Mouse (Mus musculus) spleen, postnatal 4 days (tissue): ENCODE results near the gene Snap25.

Experiments
- DNase-seq, 2 experiments: peaks; one replicate each; pipeline ENCODE4 v3.0.0; 2022; ENCODE audit warnings: low spot score in 2 of 2

Gene Snap25

DNA sequence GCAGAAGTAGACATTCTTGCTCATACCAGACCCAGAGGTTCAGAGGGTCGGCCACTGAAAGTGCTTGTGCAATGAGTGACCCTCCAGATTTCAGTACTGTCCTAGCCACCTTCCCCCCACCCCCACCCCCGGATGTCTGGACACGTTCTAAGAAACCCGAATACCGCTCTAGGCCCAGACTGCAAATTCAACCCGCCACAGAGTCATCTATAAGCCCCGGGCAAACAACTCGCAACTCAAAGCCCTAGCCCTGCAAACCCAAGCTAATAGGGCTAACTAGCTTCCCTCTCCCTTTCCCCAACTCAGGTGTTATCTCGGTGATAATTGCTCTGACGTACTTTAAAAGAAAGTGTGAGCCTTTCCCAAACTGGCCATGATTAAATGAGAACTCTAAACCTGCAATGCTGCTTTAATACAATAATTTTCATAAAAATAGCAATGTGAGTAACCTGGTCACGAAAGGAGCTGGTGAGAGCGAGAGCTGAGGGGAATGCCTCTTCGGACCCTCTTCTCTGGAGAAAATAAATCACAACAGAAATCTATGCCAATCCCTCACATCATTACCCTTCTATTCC, 725 bp upstream of the Snap25 start:
- no peak for DNase-seq

DNA sequence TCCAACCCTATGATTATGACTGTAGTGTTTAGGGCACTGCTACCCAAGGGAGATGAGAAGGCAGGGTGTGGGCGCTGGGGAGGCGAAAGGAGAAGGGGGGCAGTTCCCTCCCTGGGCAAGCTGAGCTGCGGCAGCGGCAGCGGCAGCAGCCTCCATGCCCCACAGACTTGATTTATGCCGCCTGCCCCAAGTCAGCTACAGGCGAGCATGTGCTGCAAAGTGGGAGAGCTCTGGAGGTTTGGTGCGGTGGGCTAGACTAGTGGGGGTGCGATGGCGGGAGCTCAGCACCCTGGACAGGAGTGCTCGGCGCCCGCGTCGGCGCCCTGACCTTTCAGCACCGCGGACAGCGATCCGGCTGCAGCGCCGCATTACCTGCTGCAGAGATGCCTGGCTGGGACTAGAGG, 757 bp downstream of the Snap25 start:
- DNase-seq = peak; percentile 41 to 82

DNA sequence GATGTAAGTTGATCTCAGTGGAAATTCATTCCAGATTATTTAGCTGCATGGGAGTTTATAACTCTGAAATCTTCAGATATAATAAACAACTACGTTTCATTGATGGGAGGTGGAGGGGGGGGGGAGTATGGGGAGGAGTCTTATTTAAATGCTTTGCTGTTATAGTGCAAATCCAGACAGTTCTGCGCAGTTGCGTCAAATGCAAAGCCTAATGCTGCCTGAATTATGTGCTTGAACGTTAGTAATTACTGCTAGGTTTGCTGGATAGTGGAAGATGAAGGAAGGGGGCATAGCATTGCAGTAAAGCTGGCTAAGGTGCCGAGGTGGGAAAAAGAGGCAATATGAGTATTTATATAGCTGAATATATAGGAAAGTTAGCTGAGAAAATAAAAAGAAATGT, 2.3 kb downstream of the Snap25 start:
- DNase-seq = no peak

DNA sequence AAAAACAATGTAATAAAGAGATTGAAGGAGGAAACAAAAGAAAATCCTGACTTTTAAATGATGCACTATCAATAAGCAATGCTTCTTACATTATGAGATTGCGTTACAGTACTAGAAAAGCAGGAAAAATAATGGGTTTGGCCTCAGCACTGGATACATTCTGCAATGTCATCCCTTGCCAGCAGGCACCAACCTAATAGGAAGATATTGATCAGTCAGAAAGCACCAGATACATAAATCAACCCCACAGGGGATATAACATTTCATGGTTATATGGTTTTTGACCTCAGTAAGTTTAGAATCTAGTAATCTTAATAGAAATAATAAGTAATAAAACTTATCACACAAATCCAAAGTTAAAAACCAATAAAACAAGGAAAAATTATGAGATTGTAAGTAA, 3.1 kb downstream of the Snap25 start:
- no peak for DNase-seq

DNA sequence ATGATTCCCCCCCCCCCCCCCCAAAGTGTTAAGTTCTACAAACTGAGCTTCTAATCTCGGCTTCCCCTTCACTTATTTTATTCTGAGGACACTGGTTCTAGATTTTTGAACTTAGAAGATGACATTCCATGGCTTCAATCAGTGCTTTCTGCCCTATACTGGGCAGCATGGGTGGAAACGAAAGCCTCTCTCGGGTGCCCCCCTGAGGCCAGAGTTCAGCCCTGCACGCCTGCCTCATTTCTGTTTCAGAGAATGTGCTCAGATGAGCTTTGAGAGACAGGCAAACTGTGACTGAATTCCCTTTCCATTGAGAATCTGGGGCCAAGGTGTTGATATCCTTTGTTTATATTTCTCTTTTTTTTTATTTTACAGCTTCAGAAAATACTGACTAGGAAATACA, 7.0 kb downstream of the Snap25 start:
- DNase-seq = no peak

DNA sequence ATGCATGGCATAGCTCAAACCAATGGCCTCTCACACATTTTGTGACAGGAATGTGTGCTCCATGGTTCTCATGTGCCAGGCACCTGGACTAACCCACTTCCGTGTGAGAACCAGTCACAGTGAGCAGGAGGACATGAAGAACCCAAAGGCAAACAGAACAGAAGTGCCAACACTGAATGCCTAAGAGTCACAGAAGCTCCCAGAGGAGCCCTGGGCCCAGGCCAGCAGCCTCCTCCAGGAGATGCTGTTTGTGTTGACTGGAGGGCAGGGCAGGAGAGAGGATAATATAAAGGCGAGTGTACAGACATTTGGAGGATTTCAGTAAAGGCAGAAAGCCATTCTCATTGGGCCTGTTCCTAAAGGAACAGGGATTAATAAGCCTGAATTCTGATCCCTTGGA, 25.0 kb downstream of the Snap25 start:
- no peak for DNase-seq

DNA sequence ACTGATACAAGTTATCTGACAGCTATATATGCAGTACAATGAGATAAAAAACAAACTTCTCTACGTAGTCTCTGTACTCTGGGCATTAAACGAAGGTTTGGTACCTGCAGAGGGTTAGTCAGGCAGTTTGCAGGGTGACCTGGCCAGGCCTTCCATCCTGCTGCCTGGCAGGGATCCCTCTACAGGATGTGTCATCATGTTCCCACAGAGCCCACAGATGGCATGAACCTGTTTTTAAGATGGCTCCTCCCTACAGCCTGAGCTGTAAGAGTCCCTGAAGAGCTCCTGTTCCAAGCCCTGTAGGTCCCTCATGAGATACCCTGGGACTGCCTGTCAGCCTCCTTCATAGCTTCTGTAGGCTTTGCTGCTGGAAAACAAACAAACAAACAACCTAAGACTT, 29.0 kb downstream of the Snap25 start:
- no peak for DNase-seq

DNA sequence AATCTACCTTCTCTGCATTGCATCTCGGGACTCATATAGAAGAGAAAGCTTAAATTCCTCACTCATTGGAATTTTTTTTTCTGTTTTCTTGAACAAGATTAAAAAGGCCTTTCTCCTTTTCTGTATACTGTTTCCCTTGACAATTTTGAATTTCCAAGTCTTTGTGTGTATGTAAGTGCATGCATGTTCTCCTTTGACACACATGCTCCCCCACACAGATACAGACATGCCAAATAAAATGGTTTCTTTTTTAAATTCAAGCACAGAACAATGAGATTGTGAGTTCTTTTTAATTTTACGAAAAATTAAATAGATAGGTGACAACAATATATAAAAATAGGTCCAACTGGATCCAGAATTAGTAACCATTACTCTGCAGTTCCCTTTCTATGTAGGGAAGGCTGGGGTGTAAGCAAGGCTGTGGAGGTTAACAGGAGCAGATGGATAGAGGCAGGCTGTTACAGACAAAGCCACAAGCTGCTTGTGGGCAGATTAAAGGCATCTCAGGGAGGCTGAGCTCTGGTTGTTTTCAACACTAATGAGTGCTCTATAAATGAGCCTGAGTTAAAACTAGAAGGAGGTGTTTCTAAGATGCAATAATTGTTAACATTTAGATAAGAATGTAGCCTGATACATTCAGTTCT, 31.6 kb downstream of the Snap25 start:
- DNase-seq = no peak

DNA sequence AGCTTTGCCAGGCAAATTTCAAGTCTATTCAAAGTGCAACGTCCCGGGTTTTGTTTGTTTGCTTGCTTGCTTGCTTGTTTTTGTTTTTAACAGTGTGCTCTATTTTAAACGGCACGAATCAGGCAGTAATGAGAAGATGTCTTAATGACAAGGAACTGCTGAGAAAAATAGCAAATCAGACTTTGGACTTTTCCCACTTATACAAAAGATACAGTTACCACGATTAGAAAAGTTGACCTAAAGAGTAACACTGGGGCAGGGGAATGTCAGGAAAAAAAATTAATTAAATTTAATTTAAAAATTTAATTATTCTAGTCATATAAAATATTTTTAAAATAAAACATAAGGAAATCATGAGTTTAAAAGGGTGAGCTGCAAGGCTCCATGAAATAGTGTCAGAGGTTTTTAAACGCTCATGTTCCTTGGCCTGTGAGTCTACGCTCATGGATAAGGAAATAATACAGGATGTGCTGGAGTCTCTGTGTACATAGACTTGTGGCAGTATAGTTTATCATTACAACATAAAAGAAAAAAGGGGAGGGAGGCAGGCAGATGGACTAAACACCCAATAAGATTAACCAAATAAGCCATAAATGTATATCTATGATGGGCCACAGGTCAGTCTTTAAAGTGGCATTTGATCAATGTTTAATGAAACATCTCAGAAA, 32.2 kb downstream of the Snap25 start:
- DNase-seq = no peak

DNA sequence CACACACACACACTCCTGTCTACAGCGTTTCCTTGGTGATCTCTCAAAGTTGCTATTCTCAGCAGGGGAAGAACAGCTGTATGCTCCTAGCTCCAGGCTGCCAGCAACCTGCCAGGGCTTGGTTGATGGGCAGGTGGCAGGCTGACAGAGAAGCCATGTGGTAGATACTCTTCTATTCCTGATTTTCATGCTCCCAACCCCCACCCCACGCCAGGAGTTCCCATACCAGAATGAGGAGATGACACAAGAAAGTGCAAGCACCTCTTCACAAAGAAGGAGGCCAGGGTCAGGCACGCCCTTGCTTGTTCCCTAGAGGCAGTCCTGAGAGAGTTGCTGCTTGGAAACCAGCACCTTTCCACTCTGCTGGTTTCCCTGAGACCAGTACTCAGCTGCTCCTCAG, 40.4 kb downstream of the Snap25 start:
- DNase-seq = no peak

DNA sequence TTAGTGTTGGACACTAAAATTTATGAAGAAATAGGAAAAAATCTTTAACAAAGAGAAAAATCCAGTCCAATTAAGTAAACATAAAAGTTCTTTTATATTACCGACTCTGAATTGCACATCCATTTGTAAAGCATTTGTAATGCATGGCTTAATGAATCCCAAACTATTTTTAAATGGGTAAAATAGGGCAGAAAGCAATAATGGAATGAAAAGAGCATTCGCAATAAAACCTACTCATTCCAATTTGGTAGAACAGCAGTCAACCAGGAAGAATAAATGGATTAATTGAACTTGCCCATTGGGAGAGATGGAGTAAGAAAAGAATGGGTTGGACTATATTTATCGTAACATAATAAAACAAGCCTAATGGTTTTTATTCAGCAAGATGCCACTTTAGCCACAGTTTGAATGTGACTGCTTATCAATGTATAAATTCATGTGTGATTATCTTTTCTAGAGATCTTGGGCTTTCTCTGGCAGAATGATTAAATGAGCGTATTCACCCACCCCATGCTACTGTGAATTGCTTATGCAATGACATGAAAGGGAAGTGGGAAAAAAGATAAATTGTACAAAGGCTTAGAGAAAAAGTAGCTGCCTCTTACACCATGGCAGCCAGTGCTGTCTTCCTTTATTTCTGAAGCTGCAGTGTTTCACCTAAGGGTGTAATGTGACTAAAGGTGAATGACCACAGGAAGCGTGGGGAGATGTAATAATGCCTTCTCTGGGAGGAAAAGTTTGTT, 45.7 kb downstream of the Snap25 start:
- DNase-seq = no peak

DNA sequence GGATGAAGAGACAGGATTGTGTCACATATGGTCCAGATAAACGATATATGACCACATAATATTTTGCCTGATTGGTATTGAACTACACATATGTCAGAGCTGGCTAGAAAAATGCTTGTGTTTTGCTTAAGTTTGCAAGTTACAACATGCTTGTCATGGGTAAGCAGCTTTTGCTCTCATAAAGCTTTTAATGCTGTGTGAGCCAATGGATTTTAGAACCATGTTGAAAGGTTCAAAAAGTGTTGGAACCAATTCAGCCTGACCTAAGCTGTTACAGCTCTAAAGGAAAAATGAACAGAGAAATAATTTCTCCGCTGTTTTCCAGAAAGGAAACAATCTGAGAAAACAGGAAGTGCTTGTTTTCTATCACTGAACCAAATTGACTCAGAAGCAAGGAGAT, 64.9 kb downstream of the Snap25 start:
- DNase-seq = no peak

DNA sequence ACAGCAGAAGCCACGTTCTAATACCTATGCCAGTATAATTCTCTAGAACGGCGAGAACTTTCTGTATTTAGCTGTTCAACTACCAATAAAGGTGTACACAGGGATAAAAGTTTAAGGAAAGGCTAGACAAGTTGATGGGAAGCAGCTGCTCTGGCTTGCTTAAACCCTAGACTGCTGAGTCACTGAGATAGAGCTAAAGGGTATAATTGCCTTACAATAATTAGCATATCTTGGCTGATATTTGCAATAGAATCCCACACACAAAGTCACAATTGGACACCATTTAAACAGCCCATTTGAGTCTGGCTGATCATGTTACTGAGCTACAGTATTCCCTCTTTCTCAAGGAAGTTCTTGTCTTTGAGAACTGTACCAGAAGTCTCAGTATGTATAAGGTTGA, 65.4 kb downstream of the Snap25 start:
- no peak for DNase-seq

DNA sequence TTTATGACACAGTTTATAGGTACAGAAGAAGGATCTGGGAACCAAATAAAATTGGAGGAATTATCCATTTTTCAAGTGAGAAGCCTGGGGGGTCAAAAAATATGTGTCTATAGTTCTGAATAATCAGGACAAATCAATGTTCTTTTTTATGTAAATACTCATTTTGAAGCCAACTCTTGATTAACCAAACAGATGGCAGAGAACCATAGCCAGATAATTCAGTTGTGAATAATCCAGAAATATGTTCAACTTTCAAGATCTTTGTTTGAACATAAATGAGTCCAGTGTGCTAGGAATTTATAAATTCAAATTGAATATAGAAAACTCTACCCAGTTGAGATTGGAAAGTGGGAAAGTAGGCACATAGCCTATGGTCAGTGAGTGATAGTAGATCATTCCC, 67.0 kb downstream of the Snap25 start:
- no peak for DNase-seq

DNA sequence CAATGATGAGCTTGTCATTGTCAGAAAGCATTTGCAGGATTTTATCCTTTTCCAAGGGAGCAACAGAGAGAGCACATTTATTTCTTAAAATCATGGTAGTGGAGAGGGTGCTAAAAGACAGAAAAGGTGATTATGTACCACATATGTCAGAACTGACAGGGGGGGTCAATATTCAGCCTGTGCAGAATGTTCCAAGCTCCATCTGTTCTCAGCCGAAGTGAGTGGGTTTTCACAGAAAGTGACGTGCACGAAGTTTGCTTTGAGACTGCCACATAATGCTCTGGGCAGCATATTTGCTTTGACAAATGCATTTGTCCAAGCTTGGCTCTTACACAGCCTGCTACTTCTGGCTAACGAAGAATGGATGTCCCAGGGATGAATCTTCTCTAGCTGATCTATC, 71.1 kb downstream of the Snap25 start:
- DNase-seq = no peak

DNA sequence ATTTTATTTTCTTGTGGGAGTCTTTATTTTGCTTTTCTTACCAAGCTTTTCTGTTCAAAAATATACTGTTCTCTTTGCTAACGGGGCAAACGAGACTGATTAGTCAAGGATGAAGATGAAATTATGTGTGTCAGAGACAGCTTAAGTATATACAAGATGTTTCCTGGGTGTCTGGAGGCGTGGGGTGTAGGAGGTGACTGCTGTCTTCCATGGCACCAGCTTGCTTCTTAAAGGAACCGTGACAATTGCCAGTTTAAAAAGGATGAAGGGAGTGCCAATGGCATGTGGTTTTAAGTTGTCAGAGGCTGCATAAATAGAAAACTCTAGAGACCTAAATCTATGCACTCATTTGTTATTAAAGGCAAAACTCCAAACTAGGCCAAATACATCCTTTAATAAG, 75.1 kb downstream of the Snap25 start:
- no peak for DNase-seq

DNA sequence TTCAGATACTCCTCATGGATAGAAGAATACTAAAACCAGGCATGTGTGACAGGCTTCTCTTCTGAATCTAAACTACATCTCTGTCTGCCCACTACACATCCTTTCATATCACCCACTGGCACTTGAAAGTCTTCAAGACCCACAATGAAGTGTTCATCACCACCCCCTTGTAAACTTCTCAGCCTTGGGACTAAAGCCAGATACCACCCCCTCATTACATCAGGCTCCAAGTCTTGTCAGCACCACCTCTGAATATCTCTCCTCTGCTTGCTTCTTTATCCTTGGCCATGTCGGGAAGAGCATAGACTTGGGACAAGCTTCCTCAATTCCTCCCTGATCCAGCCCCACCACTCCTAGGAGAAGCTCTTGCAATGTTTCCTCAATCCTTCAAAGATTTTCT, 83.3 kb downstream of the Snap25 start:
- DNase-seq = no peak

DNA sequence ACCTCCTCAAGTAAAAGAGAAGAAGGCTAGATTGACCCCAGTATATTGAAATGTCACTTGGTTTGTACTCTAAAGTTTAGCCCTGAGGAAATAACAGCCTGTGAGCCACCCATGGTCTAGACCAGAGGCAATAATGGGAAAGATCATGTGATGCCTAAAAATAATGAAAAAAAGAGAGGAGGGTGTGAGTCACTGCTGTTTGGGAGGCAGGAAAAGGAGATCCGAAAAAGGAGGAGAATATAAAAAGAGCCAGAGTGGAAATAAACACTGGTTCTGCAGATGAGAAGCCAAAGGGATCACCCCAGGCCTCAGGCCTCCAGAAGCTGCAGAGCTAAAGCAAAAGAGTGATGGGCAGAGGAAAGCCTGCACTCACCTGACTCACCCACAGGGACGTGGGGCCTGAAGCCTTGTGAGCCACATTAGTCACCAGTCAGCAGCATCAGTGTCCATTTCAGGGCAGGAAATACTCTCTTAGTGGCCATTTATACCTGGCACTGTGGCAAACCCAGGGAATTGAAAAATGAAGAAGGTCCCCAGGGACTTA, 85.7 kb downstream of the Snap25 start:
- no peak for DNase-seq

DNA sequence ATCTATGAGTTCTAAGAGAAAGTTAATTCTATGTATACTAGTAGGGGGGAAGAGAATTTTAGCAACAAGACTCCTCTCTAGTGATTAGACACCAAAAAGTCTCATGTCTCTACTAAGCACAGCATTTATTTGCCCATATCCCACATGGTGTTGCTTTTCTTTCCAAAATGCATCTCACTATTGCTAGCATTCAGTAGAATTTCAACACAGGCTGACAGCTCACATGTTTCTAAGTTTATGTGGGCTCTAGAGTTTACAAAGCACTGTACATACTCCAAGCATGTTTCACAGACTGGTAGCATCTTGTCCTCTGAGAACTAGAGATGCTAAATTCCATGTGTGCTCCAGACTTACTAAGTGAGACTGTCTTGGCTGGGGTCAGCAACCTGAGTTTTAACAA, 87.8 kb downstream of the Snap25 start:
- no peak for DNase-seq

DNA sequence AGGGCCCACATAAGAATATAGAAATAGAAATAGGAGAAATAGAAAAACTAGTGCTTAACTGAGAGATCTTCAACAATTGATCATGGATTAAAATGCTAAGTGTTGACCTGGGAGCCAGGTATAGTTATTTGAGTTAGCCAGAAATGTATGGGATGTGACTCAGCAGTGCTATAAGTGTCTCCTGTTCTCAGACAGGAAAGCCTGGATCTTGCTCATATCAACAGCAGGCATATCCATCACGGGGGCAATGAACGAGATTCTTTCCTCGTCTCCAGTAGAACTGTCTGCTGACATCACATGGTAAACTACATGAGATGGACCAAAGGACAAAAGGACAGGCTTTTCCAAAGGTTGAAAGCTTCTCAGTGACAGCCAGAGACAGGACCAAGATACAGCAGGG, 88.8 kb downstream of the Snap25 start:
- DNase-seq = no peak

DNA sequence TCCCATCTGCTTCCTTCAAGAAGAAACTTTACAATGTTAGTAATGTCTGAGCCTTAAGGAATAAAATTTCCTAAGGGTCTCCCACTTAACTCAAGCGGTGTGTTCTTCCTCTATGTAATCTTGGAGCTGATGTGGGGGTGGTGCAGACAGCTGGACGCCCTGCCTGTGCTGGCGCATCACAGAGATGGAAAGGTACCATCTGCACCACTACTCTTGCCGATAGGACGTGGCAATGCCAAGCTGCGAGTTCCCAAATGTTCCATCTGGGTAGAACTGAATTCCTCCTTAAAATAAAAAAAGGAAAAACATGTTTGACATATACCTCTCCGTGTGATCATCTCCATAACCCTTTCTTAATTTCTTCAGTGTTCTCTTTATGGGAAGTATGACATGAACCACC, 89.9 kb downstream of the Snap25 start:
- no peak for DNase-seq

DNA sequence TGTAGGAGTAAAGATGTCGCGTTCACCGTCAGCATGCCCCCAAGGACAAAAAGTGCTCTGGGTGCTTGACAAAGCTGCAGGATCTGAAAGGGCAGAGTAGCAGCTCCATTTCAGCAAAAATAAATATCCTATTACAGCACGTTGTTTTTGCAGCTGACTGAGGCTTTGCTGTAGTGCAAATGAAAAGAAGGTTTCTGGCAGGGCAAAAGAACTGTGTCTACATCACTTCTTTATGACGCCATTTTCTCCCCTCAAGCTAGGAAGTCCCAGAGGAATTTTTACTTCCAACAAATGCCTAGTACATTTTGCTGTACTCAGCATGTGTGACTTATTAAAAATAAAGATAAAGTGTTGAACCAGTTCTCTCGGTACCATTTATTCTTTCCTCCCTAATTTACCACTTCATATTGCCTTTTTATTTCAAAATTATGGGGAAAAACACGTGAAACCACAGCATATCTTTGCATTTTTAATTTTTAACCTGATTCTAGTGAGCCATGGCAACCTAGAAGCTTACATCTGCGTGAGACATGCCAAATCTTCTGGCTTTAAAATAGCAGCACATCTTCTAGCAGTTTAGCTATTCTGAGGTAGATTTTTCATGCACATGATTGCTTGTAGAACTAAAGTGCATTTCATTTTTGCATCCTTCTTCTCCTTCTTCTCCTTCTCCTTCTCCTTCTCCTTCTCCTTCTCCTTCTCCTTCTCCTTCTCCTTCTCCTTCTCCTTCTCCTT, 94.9 kb downstream of the Snap25 start:
- no peak for DNase-seq
